ENCODE assay signal across 29 mouse cellular contexts in the genomic region with DNA sequence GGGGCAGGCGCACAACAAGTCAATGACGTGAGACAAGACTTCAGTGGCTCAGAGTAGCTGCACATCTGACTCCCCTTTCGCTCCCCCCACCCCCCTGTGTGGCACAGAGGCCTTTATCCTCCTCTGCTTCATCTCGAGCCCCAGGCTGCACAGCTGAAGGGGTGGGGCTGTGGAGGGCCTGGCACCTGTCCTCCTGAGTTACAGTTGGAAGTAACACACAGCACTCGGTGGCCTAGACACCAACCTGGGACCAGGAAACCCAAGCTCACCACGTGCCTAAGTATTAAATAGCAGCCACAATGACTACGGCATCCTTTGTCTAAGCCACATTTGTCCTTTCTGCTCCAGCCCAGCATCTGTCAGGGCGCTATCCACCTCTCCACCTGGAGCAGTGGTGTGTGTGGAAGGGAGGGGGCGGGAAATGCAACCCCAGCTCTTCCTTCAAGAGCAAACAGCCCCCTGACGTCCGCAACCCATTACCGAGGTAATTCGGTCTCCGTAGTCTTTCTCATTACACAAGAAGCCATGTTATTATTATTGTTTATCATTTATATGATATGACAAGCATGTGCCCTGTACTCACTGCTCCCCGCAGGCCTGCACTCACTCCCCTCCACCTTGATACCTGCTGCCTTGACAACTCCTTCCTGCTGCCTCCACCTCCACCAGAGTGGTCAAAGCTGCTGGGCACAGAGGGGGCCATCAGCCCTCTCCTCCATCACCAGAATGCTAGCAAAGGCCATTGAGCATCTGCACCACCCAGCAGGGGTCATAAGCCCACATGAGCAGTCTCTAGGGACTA.
DNase-seq lines count a peak whose midpoint lies in the region; ATAC-seq lines count a peak whose summit lies in the region.
"Had no signal": no experiment of that assay in that cellular context is flagged by ENCODE, and none has a peak within 500 bp of the region (broad histone marks: within the 10 kb centered on the region; RNA-seq: fewer than 3 reads in every experiment).

No protein-coding gene starts in this region.

- H3K36me3 ChIP-seq in megakaryocyte, embryonic 14.5 days (replicated peaks; ENCODE audit: low read length) = no peaks in the 10 kb centered on the region
- no peaks in the 10 kb centered on the region for H3K36me3 ChIP-seq in embryonic facial prominence, embryonic 15.5 days
- no peaks in the 10 kb centered on the region for H3K36me3 ChIP-seq in hindbrain, embryonic 15.5 days
- H3K36me3 ChIP-seq: heart, embryonic 12.5 days; midbrain, embryonic 10.5 days; stomach, embryonic 15.5 days had no signal

- H3K4me2 ChIP-seq in embryonic facial prominence, embryonic 15.5 days (replicated peaks) = no peak overlapping the region
- no peak overlapping the region for H3K4me2 ChIP-seq in hindbrain, embryonic 15.5 days
- H3K4me2 ChIP-seq: heart, embryonic 12.5 days; stomach, embryonic 15.5 days had no signal

- H3K4me3 ChIP-seq in megakaryocyte, embryonic 14.5 days (replicated peaks) = peak overlapping the region; percentile 4
- no peak overlapping the region for H3K4me3 ChIP-seq in embryonic facial prominence, embryonic 15.5 days (replicated peaks)
- no peak overlapping the region for H3K4me3 ChIP-seq in hindbrain, embryonic 15.5 days
- H3K4me3 ChIP-seq: heart, adult 2 months; heart, embryonic 12.5 days; midbrain, embryonic 10.5 days; myocyte; stomach, embryonic 15.5 days had no signal

- peaks cover 90% of the 10 kb centered on the region for H3K9me3 ChIP-seq in megakaryocyte, embryonic 14.5 days
- H3K9me3 ChIP-seq in embryonic facial prominence, embryonic 15.5 days (replicated peaks) = no peaks in the 10 kb centered on the region
- peaks cover 4% of the 10 kb centered on the region; the same call in 1 of the 2 replicates for H3K9me3 ChIP-seq in hindbrain, embryonic 15.5 days

- intact Hi-C loops in left cerebral cortex, postnatal 36 days (cut with DNase I) = no loop called here

- no peak for DNase-seq in testis, postnatal 14 days (ENCODE audit: low spot score)
- no peak for DNase-seq in left cerebral cortex, postnatal 36 days (ENCODE audit: low spot score in 2 of 2)
- no peak for DNase-seq in adrenal gland, postnatal 36 days
- DNase-seq: adrenal gland, postnatal 14 days; cerebellum, adult 11-12 months; cerebellum, adult 9-11 months; embryo, embryonic 11 days; forebrain, postnatal 0 days; heart, adult 2 months; kidney, adult 8-10 months; kidney, postnatal 4 days; liver; lung, adult 2 months; lung, postnatal 10 days; right cerebral cortex, postnatal 25 days; thymus, postnatal 4 days had no signal

- no peaks in the 10 kb centered on the region for H3K4me1 ChIP-seq in megakaryocyte, embryonic 14.5 days
- H3K4me1 ChIP-seq in embryonic facial prominence, embryonic 15.5 days = no peaks in the 10 kb centered on the region
- H3K4me1 ChIP-seq in hindbrain, embryonic 15.5 days (replicated peaks) = peaks cover 21% of the 10 kb centered on the region
- H3K4me1 ChIP-seq: heart, embryonic 12.5 days; stomach, embryonic 15.5 days had no signal

- ATAC-seq in megakaryocyte, adult 5-6 weeks (ENCODE audit: poor library complexity, severe bottlenecking) = no peak
- peak; percentile 53; the same call in 1 of the 2 replicates for ATAC-seq in embryonic facial prominence, embryonic 15.5 days (ENCODE audit: insufficient number of reproducible peaks, low FRiP score, low TSS enrichment, low read depth)
- peak; percentile 59; the same call in 1 of the 2 replicates for ATAC-seq in hindbrain, embryonic 15.5 days (ENCODE audit: low FRiP score, low read depth)
- ATAC-seq: CD4-positive, CD25-positive, alpha-beta regulatory T cell, adult 4 months; forebrain, postnatal 0 days; intestine, embryonic 16.5 days had no signal

- no peak overlapping the region for H3K9ac ChIP-seq in embryonic facial prominence, embryonic 15.5 days
- no peak overlapping the region for H3K9ac ChIP-seq in hindbrain, embryonic 15.5 days
- H3K9ac ChIP-seq: forebrain, postnatal 0 days; heart, embryonic 12.5 days; liver, embryonic 14.5 days; stomach, embryonic 15.5 days had no signal

- H3K27me3 ChIP-seq in megakaryocyte, embryonic 14.5 days (replicated peaks) = no peaks in the 10 kb centered on the region
- no peaks in the 10 kb centered on the region for H3K27me3 ChIP-seq in embryonic facial prominence, embryonic 15.5 days
- no peaks in the 10 kb centered on the region for H3K27me3 ChIP-seq in hindbrain, embryonic 15.5 days
- H3K27me3 ChIP-seq: stomach, embryonic 15.5 days had no signal

- WGBS in embryonic facial prominence, embryonic 15.5 days = 70% methylated on average over 15 of the region's 15 CpGs
- WGBS in hindbrain, embryonic 15.5 days = 57% methylated on average over 15 of the region's 15 CpGs

- H3K27ac ChIP-seq in embryonic facial prominence, embryonic 15.5 days (replicated peaks) = no peak overlapping the region
- peak overlapping the region; percentile 48; the same call in 1 of the 2 replicates for H3K27ac ChIP-seq in hindbrain, embryonic 15.5 days (replicated peaks)
- H3K27ac ChIP-seq: heart, adult 2 months; kidney, postnatal 0 days; liver, embryonic 14.5 days; macrophage; midbrain, embryonic 10.5 days; stomach, embryonic 15.5 days had no signal
